Mouse (Mus musculus) liver, adult 2 months (tissue): ENCODE measurements around the gene Morn3. TPM values are rescaled to one million over a fixed set of nuclear protein-coding genes. Genes with fewer than 3 reads are reported as not detected.

Experiments used
- DNase-seq: peaks from one replicate; pipeline ENCODE4 v3.0.0-alpha.2; 2011; ENCODE audit warnings: low read depth, low spot score; ENCODE audit errors: extremely low read depth
- H3K27ac ChIP-seq: fragments of 200-500 bp; replicated peaks from 2 replicates; pipeline ENCODE4 v1.5.1; 2012; ENCODE audit warnings: low read depth, mild to moderate bottlenecking, control low read depth, inconsistent platforms, low read length; ENCODE audit not compliant: insufficient read depth
- H3K27me3 ChIP-seq: fragments of 200-500 bp; 2 replicates; pipeline ENCODE4 v1.6.1; 2012; ENCODE audit warnings: mild to moderate bottlenecking, moderate library complexity, low read length, inconsistent platforms; ENCODE audit not compliant: control insufficient read depth, insufficient read depth
- H3K36me3 ChIP-seq: fragments of 200-500 bp; 2 replicates; pipeline ENCODE4 v1.6.1; 2012; ENCODE audit warnings: low read length, inconsistent platforms; ENCODE audit not compliant: control insufficient read depth, insufficient read depth
- H3K4me1 ChIP-seq: fragments of 200-500 bp; 2 replicates; pipeline ENCODE4 v1.6.1; 2011; ENCODE audit warnings: low read length; ENCODE audit not compliant: control insufficient read depth, insufficient read depth
- H3K4me3 ChIP-seq: fragments of 200-500 bp; 2 replicates; pipeline ENCODE4 v1.5.1; 2011; ENCODE audit warnings: low read depth, mild to moderate bottlenecking, control low read depth, low read length, moderate library complexity; ENCODE audit not compliant: insufficient read depth
- H3K79me2 ChIP-seq: fragments of 200-500 bp; 2 replicates; pipeline ENCODE4 v1.6.1; 2012; ENCODE audit warnings: inconsistent platforms, mild to moderate bottlenecking, low read length, moderate library complexity; ENCODE audit not compliant: control insufficient read depth, insufficient read depth
- H3K9ac ChIP-seq: fragments of 200-500 bp; 2 replicates; pipeline ENCODE4 v1.6.1; 2012; ENCODE audit warnings: low read depth, mild to moderate bottlenecking, control low read depth, inconsistent platforms, low read length
- CTCF ChIP-seq: fragments of 200-500 bp; IDR thresholded peaks from 2 replicates; pipeline ENCODE4 v1.5.1; 2011; ENCODE audit warnings: low read depth, low read length, control low read depth
- POLR2A ChIP-seq: fragments of 200-500 bp; IDR thresholded peaks from 2 replicates; pipeline ENCODE4 v1.6.1; 2011; ENCODE audit warnings: low read length, control low read depth; ENCODE audit not compliant: insufficient read depth; ENCODE audit errors: extremely low read depth
- WGBS: fragments of 180-500 bp; shearing (Covaris S2); methylation state at CpG from one replicate; pipeline ENCODE4 v1.1.7; 2018; 5-methylcytosine and 5-hydroxymethylcytosine counted together
- polyA plus RNA-seq: library from polyadenylated mRNA; depleted of rRNA; stranded (reverse); fragments of >200 nt; gene quantifications from 2 replicates; pipeline ENCODE4 v1.2.3, GENCODE M21; 2012
- total RNA-seq: library from RNA; depleted of rRNA; stranded (reverse); fragments of >200 nt; gene quantifications from 2 replicates; pipeline ENCODE4 v1.2.3, GENCODE M21; 2014

Morn3 gene
- total and polyA plus RNA-seq, 2 experiments, result not detected

DNA sequence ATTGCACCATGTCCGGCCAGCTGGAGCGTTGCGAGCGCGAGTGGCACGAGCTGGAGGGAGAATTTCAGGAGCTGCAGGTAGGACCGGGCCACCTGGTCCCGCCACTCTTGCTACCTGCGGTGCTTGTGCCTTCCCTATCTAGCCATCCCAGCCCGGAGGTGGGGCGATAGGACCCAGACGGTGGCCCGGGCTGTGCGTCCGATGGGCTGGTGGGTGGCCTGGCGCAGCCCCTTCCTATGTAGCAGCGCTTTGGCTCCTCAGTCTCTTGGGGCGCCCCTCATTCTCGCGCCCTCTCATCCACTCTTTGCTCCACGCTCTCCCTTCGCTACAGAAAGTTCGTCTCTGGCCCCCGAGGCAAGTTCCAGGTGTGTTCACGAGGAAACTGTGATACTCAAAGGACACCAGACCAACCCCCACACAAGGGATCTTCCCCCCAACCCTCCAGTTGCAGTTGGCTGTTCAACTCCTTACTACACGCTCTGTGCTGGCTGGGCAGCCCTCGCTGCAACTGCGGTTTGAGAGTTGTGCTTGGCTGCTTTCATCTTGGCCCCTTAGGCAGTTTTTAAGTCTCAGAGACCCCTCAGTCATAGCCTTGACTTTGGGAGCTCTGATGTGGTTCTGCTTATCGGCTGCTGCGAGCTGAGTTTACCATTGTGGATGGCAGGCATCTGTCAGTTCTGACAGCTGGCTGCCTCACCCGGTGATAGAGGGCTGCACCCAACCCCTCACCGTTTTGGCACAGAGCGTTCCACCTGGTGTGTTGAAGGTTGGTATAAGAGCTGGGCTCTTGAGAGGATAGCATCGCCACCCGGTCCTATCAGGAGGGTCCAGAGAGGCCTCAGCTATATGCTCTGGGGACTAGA, 29.8 kb upstream of the Morn3 start:
- no peak for TF ChIP-seq CTCF
- no peak for TF ChIP-seq POLR2A
- no peaks in the 10 kb centered on the region for H3K36me3 ChIP-seq
- no peak for DNase-seq
- H3K4me1 ChIP-seq, result peaks cover 15% of the 10 kb centered on the region
- H3K4me3 ChIP-seq, result peak overlapping the region; percentile 63
- 4% methylated on average over 35 of the region's 35 CpGs for WGBS
- peaks cover 12% of the 10 kb centered on the region; the same call in 1 of the 2 replicates for H3K79me2 ChIP-seq
- H3K9ac ChIP-seq, result peak overlapping the region; percentile 72
- H3K27ac ChIP-seq, result 0 out of 2 replicates have a peak overlapping the region, but pooled peaks have one; percentile 1
- H3K27me3 ChIP-seq, result no peaks in the 10 kb centered on the region

DNA sequence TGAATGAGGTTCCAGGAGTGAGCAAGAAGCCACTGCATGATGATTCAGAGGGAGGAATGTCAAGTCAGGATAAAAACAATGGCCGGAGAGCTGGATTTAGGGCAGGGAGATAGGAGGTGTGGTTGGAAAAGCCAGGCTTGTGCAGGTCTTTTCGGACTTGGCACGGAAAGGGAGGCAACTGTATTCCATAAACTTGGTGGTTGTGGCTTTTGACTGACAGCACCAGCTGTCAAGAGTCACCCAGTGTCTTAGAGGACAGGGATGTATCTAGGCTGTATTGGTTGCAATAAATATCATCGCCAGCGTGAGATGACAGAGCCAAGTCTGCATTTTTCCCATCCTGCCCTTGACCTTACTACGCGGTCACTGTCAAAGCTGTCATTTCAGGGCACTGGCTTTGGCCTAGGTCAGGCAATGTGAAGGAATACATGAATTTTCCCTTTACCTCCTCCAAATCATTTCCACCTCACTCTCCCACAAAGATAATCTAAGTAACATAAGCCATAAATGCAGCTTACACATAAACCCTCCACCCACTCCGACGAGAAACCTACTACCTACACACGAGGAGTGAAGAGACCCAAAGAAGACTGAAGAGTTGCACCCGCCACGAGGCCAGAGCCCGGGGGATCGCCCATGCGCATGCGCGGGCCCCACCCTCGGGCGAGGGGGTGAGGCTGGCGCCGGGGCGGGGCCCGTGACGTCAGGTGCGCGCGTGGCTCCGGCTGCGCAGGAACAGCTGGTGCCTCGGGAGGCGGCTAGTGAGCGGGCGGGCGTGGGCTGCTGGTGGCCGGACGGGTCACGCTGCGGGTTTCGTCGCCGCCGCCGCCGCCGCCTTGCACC, 29.0 kb upstream of the Morn3 start:
- peak overlapping the region; percentile 72 for H3K9ac ChIP-seq

DNA sequence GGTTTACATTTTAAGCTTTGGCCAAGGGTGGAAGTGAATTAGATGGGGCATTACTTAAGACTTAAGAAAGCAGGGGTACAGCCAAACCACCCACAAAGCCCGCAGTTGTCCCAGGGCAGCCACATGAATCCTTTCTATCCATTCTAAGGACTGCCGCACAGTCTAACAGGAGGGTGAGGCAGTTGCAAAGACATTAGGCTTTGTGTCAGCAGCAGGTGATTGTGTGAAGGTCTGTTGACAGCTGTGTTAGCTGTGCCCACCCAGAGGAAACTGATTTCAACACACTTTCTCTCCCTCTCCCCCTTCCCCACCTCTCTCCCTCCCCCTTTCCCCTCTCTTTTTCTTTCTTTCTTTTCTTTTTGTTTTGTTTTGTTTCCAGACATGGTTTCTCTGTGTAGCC, 21.9 kb upstream of the Morn3 start:
- TF ChIP-seq CTCF (no peak), POLR2A (no peak)
- H3K4me1 ChIP-seq, result 0 out of 2 replicates have a peak, but pooled peaks cover 4% of the 10 kb centered on the region

More for the DNA sequence above, 29.0 kb upstream of the Morn3 start:
- TF ChIP-seq POLR2A (peak; percentile 61; the same call in 1 of the 2 replicates), CTCF (no peak)
- Histone ChIP-seq H3K79me2 (peaks cover 9% of the 10 kb centered on the region; the same call in 1 of the 2 replicates), H3K27ac (peak overlapping the region; percentile 64), H3K36me3 (no peaks in the 10 kb centered on the region), H3K27me3 (no peaks in the 10 kb centered on the region), H3K4me1 (peaks cover 15% of the 10 kb centered on the region), H3K4me3 (peak overlapping the region; percentile 63)
- 3% methylated on average over 45 of the region's 45 CpGs for WGBS
- peak; percentile 76 for DNase-seq

DNA sequence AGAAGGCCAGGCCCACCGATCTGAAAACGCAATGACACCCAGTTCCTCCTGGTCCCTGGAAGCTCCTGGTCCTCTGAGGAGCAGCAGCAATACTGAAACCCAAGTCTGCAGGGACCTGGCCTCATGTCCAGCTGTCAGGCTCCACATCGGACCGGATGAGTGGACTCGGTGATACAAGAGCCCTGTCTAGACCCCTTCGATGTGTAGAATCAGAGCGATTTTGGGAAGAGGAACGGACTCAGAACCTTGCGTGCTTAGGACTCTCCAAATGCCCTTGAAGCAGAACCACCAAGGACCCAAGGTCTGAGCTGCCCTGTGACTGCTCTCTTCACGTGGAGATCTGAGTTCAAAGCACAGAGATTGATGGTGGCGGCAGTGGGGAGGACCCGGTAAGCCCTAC, 21.3 kb upstream of the Morn3 start, which contains the start of gene Tmem120b:
Gene Tmem120b, plus strand, starts transcription at position 301 of the 400 bp plus-strand sequence.
- Histone ChIP-seq H3K36me3 (no peaks in the 10 kb centered on the region), H3K4me3 (no peak within 1 kb of the TSS), H3K27ac (no peak within 1 kb of the TSS), H3K27me3 (no peaks in the 10 kb centered on the region), H3K79me2 (no peaks in the 10 kb centered on the region), H3K9ac (no peak within 1 kb of the TSS), H3K4me1 (0 out of 2 replicates have a peak, but pooled peaks cover 4% of the 10 kb centered on the region)
- TF ChIP-seq POLR2A (no peak), CTCF (no peak)
- no peak for DNase-seq
- 88% methylated on average over 12 of the region's 12 CpGs for WGBS

More for the DNA sequence above, 21.9 kb upstream of the Morn3 start:
- Histone ChIP-seq H3K9ac (no peak overlapping the region), H3K27ac (no peak overlapping the region), H3K79me2 (no peaks in the 10 kb centered on the region), H3K36me3 (no peaks in the 10 kb centered on the region), H3K27me3 (no peaks in the 10 kb centered on the region), H3K4me3 (no peak overlapping the region)
- 98% methylated on average over 2 of the region's 2 CpGs for WGBS
- DNase-seq, result no peak

DNA sequence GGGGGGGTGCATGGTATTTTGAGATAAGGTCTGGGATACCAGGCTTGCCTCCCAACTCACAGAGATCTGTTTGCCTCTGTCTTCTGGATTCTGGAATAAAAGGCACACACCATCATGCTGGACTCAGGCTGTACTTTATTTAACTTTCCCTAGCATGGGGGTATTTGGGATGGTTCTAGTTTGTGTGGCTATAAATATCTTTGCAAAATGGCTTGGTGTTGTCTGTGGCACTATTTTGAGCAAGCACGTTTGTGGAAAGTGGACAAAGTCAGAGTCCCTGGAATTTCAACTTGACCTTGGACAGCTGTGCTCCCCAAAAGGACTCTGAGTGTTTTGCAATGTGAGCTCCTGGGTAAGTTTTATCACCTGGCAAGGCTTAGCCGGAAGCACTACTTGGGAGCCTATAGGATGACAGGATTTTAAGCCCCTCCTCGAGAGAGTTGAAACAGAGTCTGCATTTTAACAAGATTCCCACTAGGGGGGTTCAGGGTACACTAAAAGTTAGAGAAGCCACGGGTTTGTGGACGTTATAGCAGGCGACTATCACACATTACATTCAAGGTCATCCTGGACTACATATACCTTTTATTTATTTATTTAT, 20.7 kb upstream of the Morn3 start:
- no peak overlapping the region for H3K27ac ChIP-seq
- TF ChIP-seq CTCF (no peak), POLR2A (no peak)
- H3K9ac ChIP-seq, result no peak overlapping the region
- H3K4me1 ChIP-seq, result 0 out of 2 replicates have a peak, but pooled peaks cover 4% of the 10 kb centered on the region
- no peaks in the 10 kb centered on the region for H3K27me3 ChIP-seq
- no peak overlapping the region for H3K4me3 ChIP-seq
- 13% methylated on average over 6 of the region's 6 CpGs for WGBS
- DNase-seq, result peak; percentile 69
- H3K79me2 ChIP-seq, result no peaks in the 10 kb centered on the region
- no peaks in the 10 kb centered on the region for H3K36me3 ChIP-seq
